Mouse (Mus musculus): ENCODE measurements at regions not wholly inside any gene's neighbourhood (a gene's known extent, or its start where the extent isn't known, plus 50 kb on each side); places are given as distances from the start of the nearest gene placed in this dataset.

GRCm38 (mm10) chr16:29771320-29771719, 192.2 kb downstream of the Opa1 start:
- no peak for ATAC-seq
- Histone ChIP-seq H3K4me2 (replicated peaks; ENCODE audit: low read depth) (no peak overlapping the region), H3K9ac (ENCODE audit: low read depth, low read length) (no peak overlapping the region), H3K9me3 (ENCODE audit: control insufficient read depth) (no peaks in the 10 kb centered on the region), H3K4me1 (replicated peaks; ENCODE audit: control insufficient read depth, insufficient read depth, low read length) (no peaks in the 10 kb centered on the region; the same call in 1 of the 2 replicates), H3K4me3 (ENCODE audit: low read depth, low read length) (no peak overlapping the region), H3K27me3 (replicated peaks; ENCODE audit: control insufficient read depth, insufficient read depth, low read length) (no peaks in the 10 kb centered on the region), H3K36me3 (ENCODE audit: control insufficient read depth, insufficient read depth) (no peaks in the 10 kb centered on the region), H3K27ac (ENCODE audit: low read depth, low read length) (no peak overlapping the region)
- WGBS = 50% methylated on average over 4 of the region's 4 CpGs
- TF ChIP-seq CTCF (IDR thresholded peaks at IDR 0.05; ENCODE audit: low read depth) = no peak

- Histone ChIP-seq H3K9ac (ENCODE audit: low read depth, low read length) (no peak overlapping the region), H3K4me3 (ENCODE audit: low read depth, low read length) (no peak overlapping the region), H3K36me3 (ENCODE audit: control insufficient read depth, insufficient read depth) (no peaks in the 10 kb centered on the region), H3K4me1 (replicated peaks; ENCODE audit: control insufficient read depth, insufficient read depth, low read length) (no peaks in the 10 kb centered on the region; the same call in 1 of the 2 replicates), H3K27me3 (replicated peaks; ENCODE audit: control insufficient read depth, insufficient read depth, low read length) (no peaks in the 10 kb centered on the region), H3K4me2 (replicated peaks; ENCODE audit: low read depth) (no peak overlapping the region), H3K9me3 (ENCODE audit: control insufficient read depth) (no peaks in the 10 kb centered on the region), H3K27ac (ENCODE audit: low read depth, low read length) (no peak overlapping the region)
- 0 out of 2 replicates have a peak, but pooled peaks have one; percentile 6 for ATAC-seq
- no peak for TF ChIP-seq CTCF (IDR thresholded peaks at IDR 0.05; ENCODE audit: low read depth)
- WGBS = 50% methylated on average over 13 of the region's 13 CpGs
Observed at GRCm38 (mm10) chr16:29771728-29772608, 192.8 kb downstream of the Opa1 start.

GRCm38 (mm10) chr16:29772609-29772988, 193.5 kb downstream of the Opa1 start:
- ATAC-seq = no peak

GRCm38 (mm10) chr16:29773056-29773455, 193.9 kb downstream of the Opa1 start:
- Histone ChIP-seq H3K36me3 (ENCODE audit: control insufficient read depth, insufficient read depth) (no peaks in the 10 kb centered on the region), H3K27me3 (replicated peaks; ENCODE audit: control insufficient read depth, insufficient read depth, low read length) (no peaks in the 10 kb centered on the region), H3K4me1 (replicated peaks; ENCODE audit: control insufficient read depth, insufficient read depth, low read length) (no peaks in the 10 kb centered on the region; the same call in 1 of the 2 replicates), H3K9ac (ENCODE audit: low read depth, low read length) (no peak overlapping the region), H3K4me2 (replicated peaks; ENCODE audit: low read depth) (no peak overlapping the region), H3K9me3 (ENCODE audit: control insufficient read depth) (no peaks in the 10 kb centered on the region), H3K4me3 (ENCODE audit: low read depth, low read length) (no peak overlapping the region), H3K27ac (ENCODE audit: low read depth, low read length) (no peak overlapping the region)
- no peak for TF ChIP-seq CTCF (IDR thresholded peaks at IDR 0.05; ENCODE audit: low read depth)
- 90% methylated on average over 6 of the region's 6 CpGs for WGBS
- ATAC-seq = no peak

More at GRCm38 (mm10) chr16:29772609-29772988, 193.5 kb downstream of the Opa1 start:
- H3K9ac ChIP-seq (ENCODE audit: low read depth, low read length) = no peak overlapping the region
- WGBS = 72% methylated on average over 12 of the region's 12 CpGs
- no peak for TF ChIP-seq CTCF (IDR thresholded peaks at IDR 0.05; ENCODE audit: low read depth)
- no peak overlapping the region for H3K4me3 ChIP-seq (ENCODE audit: low read depth, low read length)
- H3K4me1 ChIP-seq (replicated peaks; ENCODE audit: control insufficient read depth, insufficient read depth, low read length) = no peaks in the 10 kb centered on the region; the same call in 1 of the 2 replicates
- no peaks in the 10 kb centered on the region for H3K36me3 ChIP-seq (ENCODE audit: control insufficient read depth, insufficient read depth)
- H3K27me3 ChIP-seq (replicated peaks; ENCODE audit: control insufficient read depth, insufficient read depth, low read length) = no peaks in the 10 kb centered on the region
- no peaks in the 10 kb centered on the region for H3K9me3 ChIP-seq (ENCODE audit: control insufficient read depth)
- H3K4me2 ChIP-seq (replicated peaks; ENCODE audit: low read depth) = no peak overlapping the region
- H3K27ac ChIP-seq (ENCODE audit: low read depth, low read length) = no peak overlapping the region

GRCm38 (mm10) chr16:29774949-29775348, 195.8 kb downstream of the Opa1 start:
- no peaks in the 10 kb centered on the region for H3K9me3 ChIP-seq (ENCODE audit: control insufficient read depth)
- H3K4me3 ChIP-seq (ENCODE audit: low read depth, low read length) = no peak overlapping the region
- H3K27me3 ChIP-seq (replicated peaks; ENCODE audit: control insufficient read depth, insufficient read depth, low read length) = no peaks in the 10 kb centered on the region
- no peak for ATAC-seq
- H3K9ac ChIP-seq (ENCODE audit: low read depth, low read length) = no peak overlapping the region
- no peak for TF ChIP-seq CTCF (IDR thresholded peaks at IDR 0.05; ENCODE audit: low read depth)
- 26% methylated on average over 2 of the region's 2 CpGs for WGBS
- H3K4me2 ChIP-seq (replicated peaks; ENCODE audit: low read depth) = no peak overlapping the region
- H3K36me3 ChIP-seq (ENCODE audit: control insufficient read depth, insufficient read depth) = no peaks in the 10 kb centered on the region
- no peaks in the 10 kb centered on the region; the same call in 1 of the 2 replicates for H3K4me1 ChIP-seq (replicated peaks; ENCODE audit: control insufficient read depth, insufficient read depth, low read length)
- no peak overlapping the region for H3K27ac ChIP-seq (ENCODE audit: low read depth, low read length)

GRCm38 (mm10) chr16:29775879-29776278, 196.7 kb downstream of the Opa1 start:
- no peak for TF ChIP-seq CTCF (IDR thresholded peaks at IDR 0.05; ENCODE audit: low read depth)
- H3K9me3 ChIP-seq (ENCODE audit: control insufficient read depth) = no peaks in the 10 kb centered on the region
- WGBS = 90% methylated on average over 5 of the region's 5 CpGs
- no peak overlapping the region for H3K4me2 ChIP-seq (replicated peaks; ENCODE audit: low read depth)
- no peaks in the 10 kb centered on the region for H3K36me3 ChIP-seq (ENCODE audit: control insufficient read depth, insufficient read depth)
- ATAC-seq = no peak
- no peak overlapping the region for H3K27ac ChIP-seq (ENCODE audit: low read depth, low read length)
- H3K4me3 ChIP-seq (ENCODE audit: low read depth, low read length) = no peak overlapping the region
- H3K4me1 ChIP-seq (replicated peaks; ENCODE audit: control insufficient read depth, insufficient read depth, low read length) = no peaks in the 10 kb centered on the region; the same call in 1 of the 2 replicates
- H3K27me3 ChIP-seq (replicated peaks; ENCODE audit: control insufficient read depth, insufficient read depth, low read length) = no peaks in the 10 kb centered on the region
- H3K9ac ChIP-seq (ENCODE audit: low read depth, low read length) = no peak overlapping the region

Data from intestine, postnatal 0 days (tissue).